Mouse (Mus musculus): ENCODE data around the gene Nme1.

DNA sequence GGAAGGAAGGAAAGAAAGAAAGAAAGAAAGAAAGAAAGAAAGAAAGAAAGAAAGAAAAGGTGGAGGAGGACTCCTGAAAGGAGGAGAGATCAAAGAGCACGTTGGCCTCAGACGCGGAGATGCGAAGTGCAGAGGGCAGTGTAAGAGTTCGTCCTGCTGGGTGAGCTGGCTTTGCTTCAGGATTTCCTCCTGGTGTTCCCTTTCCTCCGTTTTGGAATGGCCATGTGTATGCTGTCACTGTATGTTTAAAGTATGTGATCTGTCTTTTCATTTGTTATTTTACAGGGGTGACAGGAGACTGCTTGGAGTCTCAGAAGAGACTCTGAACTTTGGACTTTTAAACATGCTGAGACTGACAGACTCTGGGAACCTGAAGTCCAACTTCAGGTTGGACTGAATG, 6.8 kb downstream of the Nme1 start:
- TF ChIP-seq CTCF (IDR thresholded peaks at IDR 0.05; ENCODE audit: low read depth) (no peak), EP300 (IDR thresholded peaks at IDR 0.05; ENCODE audit: low read depth) (no peak)

Data from heart, postnatal 0 days (tissue).